Comparison of ENCODE assay signal across 17 mouse cellular contexts in genomic region chr14:59739446-59739845, GRCm38 (mm10).
DNase-seq lines count a peak whose midpoint lies in the region; ATAC-seq lines count a peak whose summit lies in the region.
"Had no signal": no experiment of that assay in that cellular context is flagged by ENCODE, and none has a peak within 500 bp of the region (broad histone marks: within the 10 kb centered on the region; RNA-seq: fewer than 3 reads in every experiment).

No protein-coding gene starts in this region.

- no peak for DNase-seq in heart, adult 8-10 months (ENCODE audit: low spot score)
- DNase-seq in neural tube, embryonic 11.5 days (ENCODE audit: low spot score): no peak
- DNase-seq in neural tube, embryonic 10.5 days (ENCODE audit: extremely low spot score, low spot score): no peak
- peak; percentile 64 for DNase-seq in limb, embryonic 10.5 days (ENCODE audit: low spot score)
- DNase-seq in splenic B cell, adult 2 months (ENCODE audit: low read depth, low spot score): peak; percentile 2
- DNase-seq in right cerebral cortex, adult 2 months (ENCODE audit: low spot score in 2 of 2): no peak
- DNase-seq in left cerebral cortex, postnatal 14 days (ENCODE audit: low spot score in 2 of 2): no peak
- DNase-seq: cerebellum, postnatal 25 days; kidney, postnatal 14 days; left cerebral cortex, postnatal 4 days; lung, adult 2 months; right cerebral cortex, postnatal 4 days had no signal

- H3K4me1 ChIP-seq in heart, embryonic 12.5 days (replicated peaks): peaks cover 15% of the 10 kb centered on the region; the same call in 1 of the 2 replicates
- 0 out of 2 replicates have a peak, but pooled peaks cover 7% of the 10 kb centered on the region for H3K4me1 ChIP-seq in neural tube, embryonic 11.5 days (ENCODE audit: control insufficient read depth, insufficient read depth, low read length)
- peaks cover 43% of the 10 kb centered on the region for H3K4me1 ChIP-seq in limb, embryonic 10.5 days
- H3K4me1 ChIP-seq: stomach, embryonic 15.5 days had no signal

- H3K4me3 ChIP-seq in heart, embryonic 12.5 days: no peak overlapping the region
- no peak overlapping the region for H3K4me3 ChIP-seq in neural tube, embryonic 11.5 days (ENCODE audit: low read depth, low read length)
- H3K4me3 ChIP-seq in limb, embryonic 10.5 days: no peak overlapping the region
- H3K4me3 ChIP-seq: stomach, embryonic 15.5 days had no signal

- WGBS in heart, embryonic 12.5 days: 30% methylated on average over 6 of the region's 6 CpGs
- WGBS in neural tube, embryonic 11.5 days: 49% methylated on average over 6 of the region's 6 CpGs
- 39% methylated on average over 6 of the region's 6 CpGs for WGBS in limb, embryonic 10.5 days

- H3K27me3 ChIP-seq in heart, embryonic 12.5 days (replicated peaks): no peaks in the 10 kb centered on the region; the same call in 1 of the 2 replicates
- peaks cover 39% of the 10 kb centered on the region for H3K27me3 ChIP-seq in neural tube, embryonic 11.5 days (ENCODE audit: control insufficient read depth, insufficient read depth, low read length)
- H3K27me3 ChIP-seq in limb, embryonic 10.5 days (ENCODE audit: low read depth, poor library complexity, severe bottlenecking): no peaks in the 10 kb centered on the region
- no peaks in the 10 kb centered on the region for H3K27me3 ChIP-seq in splenic B cell, adult 2 months (ENCODE audit: control insufficient read depth, insufficient read depth, low read length, poor library complexity, severe bottlenecking)

- H3K4me2 ChIP-seq in heart, embryonic 12.5 days: no peak overlapping the region
- H3K4me2 ChIP-seq in neural tube, embryonic 11.5 days (ENCODE audit: low read depth): no peak overlapping the region
- H3K4me2 ChIP-seq: stomach, embryonic 15.5 days had no signal

- peak overlapping the region; percentile 71 for H3K27ac ChIP-seq in heart, embryonic 12.5 days (ENCODE audit: poor library complexity, severe bottlenecking)
- no peak overlapping the region for H3K27ac ChIP-seq in neural tube, embryonic 11.5 days (ENCODE audit: low read depth, low read length)
- H3K27ac ChIP-seq in limb, embryonic 10.5 days: peak overlapping the region; percentile 61; the same call in 1 of the 2 replicates
- H3K27ac ChIP-seq: stomach, embryonic 15.5 days had no signal

- intact Hi-C loops in left cerebral cortex, postnatal 14 days (cut with DNase I): no loop called here

- no peak overlapping the region for H3K9ac ChIP-seq in heart, embryonic 12.5 days
- peak overlapping the region; percentile 4; the same call in 1 of the 2 replicates for H3K9ac ChIP-seq in neural tube, embryonic 11.5 days (ENCODE audit: low read length)
- H3K9ac ChIP-seq: stomach, embryonic 15.5 days had no signal

- H3K9me3 ChIP-seq in heart, embryonic 12.5 days (replicated peaks): no peaks in the 10 kb centered on the region
- no peaks in the 10 kb centered on the region for H3K9me3 ChIP-seq in neural tube, embryonic 11.5 days (ENCODE audit: control insufficient read depth, low read length)
- H3K9me3 ChIP-seq in limb, embryonic 10.5 days (replicated peaks): no peaks in the 10 kb centered on the region
- H3K9me3 ChIP-seq: stomach, embryonic 15.5 days had no signal

- no peaks in the 10 kb centered on the region for H3K36me3 ChIP-seq in heart, embryonic 12.5 days
- no peaks in the 10 kb centered on the region for H3K36me3 ChIP-seq in neural tube, embryonic 11.5 days (ENCODE audit: control insufficient read depth, insufficient read depth, low read length)
- H3K36me3 ChIP-seq in limb, embryonic 10.5 days: no peaks in the 10 kb centered on the region
- H3K36me3 ChIP-seq in splenic B cell, adult 2 months (ENCODE audit: control insufficient read depth, insufficient read depth, low read length, poor library complexity, severe bottlenecking): no peaks in the 10 kb centered on the region
- H3K36me3 ChIP-seq: stomach, embryonic 15.5 days had no signal

- no peak for ATAC-seq in heart, embryonic 12.5 days (ENCODE audit: insufficient number of reproducible peaks, low FRiP score)
- ATAC-seq in neural tube, embryonic 11.5 days (ENCODE audit: insufficient read depth, low FRiP score, low TSS enrichment): no peak
- ATAC-seq: activated CD4-positive, CD25-positive, alpha-beta regulatory T cell, adult 4 months; forebrain, embryonic 16.5 days; hindbrain, embryonic 16.5 days had no signal

Comparison
In these comparisons a context has a peak if more than half of its experiments do, and no peak if none do; other contexts are left out.
1. DNase-seq: peak in limb, embryonic 10.5 days (single experiment) and splenic B cell, adult 2 months (single experiment); none in heart, adult 8-10 months (single experiment), neural tube, embryonic 11.5 days (single experiment), neural tube, embryonic 10.5 days (single experiment), right cerebral cortex, adult 2 months (0 of 2) and left cerebral cortex, postnatal 14 days (0 of 2).